Comparison of ENCODE assay signal across 28 mouse cellular contexts in the genomic region with DNA sequence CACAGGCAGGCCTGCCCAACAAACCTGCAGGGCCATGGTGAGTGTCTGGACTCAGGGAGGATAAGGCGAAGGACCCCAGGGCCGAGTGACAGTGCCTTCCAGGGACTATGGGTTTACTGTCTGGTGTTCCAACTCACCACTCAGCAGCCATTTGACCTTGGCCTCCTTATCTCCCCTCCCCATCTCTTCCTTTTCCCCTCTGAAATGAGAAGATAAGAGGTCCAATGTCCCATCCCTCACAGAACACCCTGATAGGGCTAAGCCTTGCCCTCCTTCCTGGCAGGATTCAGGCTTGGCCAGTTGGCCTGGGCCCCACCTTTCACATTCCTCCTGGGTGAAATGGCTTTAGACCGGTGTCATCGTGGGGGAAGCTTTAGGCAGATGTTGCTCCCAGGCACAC. TPM values are rescaled to one million over a fixed set of nuclear protein-coding genes. Genes with fewer than 3 reads are reported as not detected.
"Had no signal": no experiment of that assay in that cellular context is flagged by ENCODE, and none has a peak within 500 bp of the region (broad histone marks: within the 10 kb centered on the region; RNA-seq: fewer than 3 reads in every experiment).

No protein-coding gene starts in this region.

- H3K4me3 ChIP-seq: embryonic facial prominence, embryonic 10.5 days; embryonic facial prominence, embryonic 12.5 days; embryonic facial prominence, embryonic 13.5 days; embryonic facial prominence, embryonic 15.5 days; erythroblast, embryonic 14.5 days; forebrain, embryonic 10.5 days; forebrain, embryonic 12.5 days; forebrain, embryonic 13.5 days; forebrain, embryonic 15.5 days; gastrocnemius, adult 2 months; heart, adult 2 months had no signal

- H3K9me3 ChIP-seq: embryonic facial prominence, embryonic 10.5 days; embryonic facial prominence, embryonic 12.5 days; embryonic facial prominence, embryonic 13.5 days; embryonic facial prominence, embryonic 15.5 days; forebrain, embryonic 12.5 days; forebrain, embryonic 15.5 days had no signal

- H3K9ac ChIP-seq: embryonic facial prominence, embryonic 12.5 days; embryonic facial prominence, embryonic 13.5 days; embryonic facial prominence, embryonic 15.5 days; forebrain, embryonic 12.5 days; forebrain, embryonic 13.5 days; forebrain, embryonic 15.5 days; forebrain, postnatal 0 days had no signal

- DNase-seq: cerebellum, adult 9-11 months; cerebellum, postnatal 10 days; cerebellum, postnatal 14 days; cerebellum, postnatal 25 days; cerebellum, postnatal 36 days; embryo, embryonic 11 days; forebrain, postnatal 0 days; gastrocnemius, postnatal 10 days; gastrocnemius, postnatal 14 days; gastrocnemius, postnatal 25 days; gastrocnemius, postnatal 36 days; heart, adult 11 months; heart, adult 18-20 months; heart, adult 2 months had no signal

- H3K4me2 ChIP-seq: embryonic facial prominence, embryonic 12.5 days; embryonic facial prominence, embryonic 13.5 days; embryonic facial prominence, embryonic 15.5 days; forebrain, embryonic 12.5 days; forebrain, embryonic 13.5 days; forebrain, embryonic 15.5 days had no signal

- H3K36me3 ChIP-seq: embryonic facial prominence, embryonic 10.5 days; embryonic facial prominence, embryonic 12.5 days; embryonic facial prominence, embryonic 13.5 days; embryonic facial prominence, embryonic 15.5 days; forebrain, embryonic 10.5 days; forebrain, embryonic 12.5 days; forebrain, embryonic 15.5 days had no signal

- H3K27ac ChIP-seq: embryonic facial prominence, embryonic 10.5 days; embryonic facial prominence, embryonic 12.5 days; embryonic facial prominence, embryonic 13.5 days; embryonic facial prominence, embryonic 15.5 days; forebrain, embryonic 10.5 days; forebrain, embryonic 12.5 days; forebrain, embryonic 13.5 days; forebrain, embryonic 15.5 days; gastrocnemius, adult 2 months; heart, adult 2 months had no signal

- ATAC-seq: forebrain, embryonic 13.5 days; forebrain, embryonic 14.5 days; forebrain, embryonic 15.5 days; forebrain, embryonic 16.5 days; forebrain, postnatal 0 days had no signal

RNA-seq across cellular contexts. Expression of a gene that starts 10.7 kb away (rescaled TPM):
- total RNA-seq: common myeloid progenitor, adult 5-6 weeks; granulocyte monocyte progenitor cell, adult 5-6 weeks had no signal
- polyA plus RNA-seq: erythroblast, embryonic 14.5 days had no signal

RNA-seq across cellular contexts. Expression of a gene that starts 39.8 kb away (rescaled TPM):
- total RNA-seq: granulocyte monocyte progenitor cell, adult 5-6 weeks had no signal
